Mouse (Mus musculus) olfactory bulb, adult 2 months (tissue): Measurements from ENCODE around the gene Pax8. TPM values are rescaled to one million over a fixed set of nuclear protein-coding genes. Genes with fewer than 3 reads are reported as not detected.

ENCODE experiments used
- H3K27ac ChIP-seq: fragments of 200-500 bp; 2 replicates; pipeline ENCODE4 v1.5.1; 2012; ENCODE audit warnings: low read depth, low read length; ENCODE audit not compliant: insufficient read depth
- H3K4me1 ChIP-seq: fragments of 200-500 bp; 2 replicates; pipeline ENCODE4 v1.6.1; 2012; ENCODE audit warnings: low read length; ENCODE audit not compliant: control insufficient read depth, insufficient read depth
- H3K4me3 ChIP-seq: fragments of 200-500 bp; 2 replicates; pipeline ENCODE4 v1.5.1; 2012; ENCODE audit warnings: mild to moderate bottlenecking, low read depth, low read length, moderate library complexity; ENCODE audit not compliant: insufficient read depth
- CTCF ChIP-seq: fragments of 200-500 bp; IDR thresholded peaks from 2 replicates; pipeline ENCODE4 v1.5.1; 2012; ENCODE audit warnings: low read depth, mild to moderate bottlenecking, low read length, moderate library complexity; ENCODE audit not compliant: insufficient read depth
- POLR2A ChIP-seq: fragments of 200-500 bp; IDR thresholded peaks from 2 replicates; pipeline ENCODE4 v1.6.1; 2012; ENCODE audit warnings: mild to moderate bottlenecking, low read depth, low read length, moderate library complexity; ENCODE audit not compliant: insufficient read depth
- WGBS: fragments of 180-500 bp; shearing (Covaris S2); methylation state at CpG from one replicate; pipeline ENCODE4 v1.1.7; 2018; 5-methylcytosine and 5-hydroxymethylcytosine counted together
- polyA plus RNA-seq: library from polyadenylated mRNA; stranded (reverse); fragments of >200 nt; gene quantifications from 2 replicates; pipeline ENCODE4 v1.2.4, GENCODE M21; 2012; ENCODE audit warnings: low replicate concordance; ENCODE audit not compliant: missing spikeins, insufficient read depth, insufficient read length

Pax8 gene
- polyA plus RNA-seq, 1 experiment, result not detected

DNA sequence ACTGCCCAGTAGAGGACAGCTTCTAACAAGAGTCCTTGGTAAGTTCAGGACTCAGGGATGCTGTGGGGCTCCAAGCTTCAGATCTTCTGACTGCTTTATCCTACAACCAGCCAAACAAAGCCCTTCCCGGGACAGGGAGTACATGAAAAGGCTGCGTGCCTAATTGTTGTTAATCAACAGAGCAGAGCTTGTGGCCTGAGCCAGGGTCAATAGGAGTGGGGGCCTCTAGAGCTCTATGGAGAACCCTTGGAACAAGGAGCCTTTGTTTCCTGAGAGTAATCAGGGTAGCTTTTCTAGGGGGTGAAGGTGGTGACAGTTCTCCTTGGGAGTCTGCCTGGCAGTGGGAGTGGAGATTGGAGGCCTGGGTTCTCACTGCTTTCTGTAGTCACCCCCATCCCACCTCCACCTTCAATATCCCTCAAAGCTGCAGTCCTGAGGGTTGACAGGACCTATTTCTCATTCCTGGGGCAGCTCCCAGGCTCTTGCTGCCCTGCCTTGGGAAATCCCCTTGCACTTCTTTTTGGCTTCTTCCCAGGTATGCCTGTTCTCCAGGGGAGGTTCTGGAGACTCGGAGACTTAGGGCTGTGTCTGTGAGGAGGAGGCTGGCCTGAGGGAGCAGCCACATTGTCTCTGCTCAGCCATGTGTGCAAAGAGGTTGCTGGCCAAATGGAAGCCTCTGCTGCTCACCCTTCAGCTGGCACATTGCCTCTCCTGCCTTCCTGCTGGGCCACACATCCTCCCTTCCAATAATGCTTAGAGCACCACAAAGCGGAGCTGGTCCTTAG is 67.5 kb downstream of the Pax8 start:
- no peak overlapping the region for H3K27ac ChIP-seq
- H3K4me3 ChIP-seq, result no peak overlapping the region
- whole genome bisulfite sequencing, result 67% methylated on average over 4 of the region's 4 CpGs
- TF ChIP-seq CTCF (no peak), POLR2A (no peak)
- peaks cover 6% of the 10 kb centered on the region; the same call in 1 of the 2 replicates for H3K4me1 ChIP-seq

GRCm38 (mm10) chr2:24405345-24406012 is 69.9 kb downstream of the Pax8 start:
- TF ChIP-seq POLR2A (no peak), CTCF (peak; percentile 62; the same call in 1 of the 2 replicates)
- WGBS, result 10% methylated on average over 23 of the region's 23 CpGs
- no peak overlapping the region for H3K27ac ChIP-seq
- peak overlapping the region; percentile 17 for H3K4me3 ChIP-seq
- peaks cover 6% of the 10 kb centered on the region; the same call in 1 of the 2 replicates for H3K4me1 ChIP-seq

- Histone ChIP-seq H3K4me1 (peaks cover 6% of the 10 kb centered on the region; the same call in 1 of the 2 replicates), H3K4me3 (no peak overlapping the region), H3K27ac (no peak overlapping the region)
- TF ChIP-seq POLR2A (no peak), CTCF (no peak)
- 91% methylated on average over 3 of the region's 3 CpGs for WGBS
Observed at GRCm38 (mm10) chr2:24400711-24401110, 74.7 kb downstream of the Pax8 start.

DNA sequence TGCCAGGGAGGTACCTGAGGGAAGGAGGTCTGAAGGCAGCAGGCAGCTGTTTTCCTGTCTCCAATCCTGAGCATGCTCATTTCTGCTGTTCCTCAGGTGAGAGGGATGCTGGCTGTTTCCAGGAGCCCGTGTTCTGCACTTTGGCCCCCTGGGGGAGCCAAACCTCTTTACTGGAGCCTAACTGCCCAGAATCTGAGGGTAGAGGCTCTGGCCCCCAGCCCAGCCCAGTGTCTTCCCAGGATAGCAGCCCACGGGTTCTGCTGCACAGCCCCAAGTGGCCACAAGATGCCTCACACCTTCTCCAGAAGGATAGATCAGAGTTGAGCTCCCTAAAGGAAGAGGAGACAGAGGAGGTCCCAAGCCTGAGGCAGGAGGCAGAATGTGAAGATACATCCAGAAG is 78.3 kb downstream of the Pax8 start:
- Histone ChIP-seq H3K27ac (no peak overlapping the region), H3K4me1 (no peaks in the 10 kb centered on the region), H3K4me3 (no peak overlapping the region)
- no peak for TF ChIP-seq CTCF
- TF ChIP-seq POLR2A, result no peak
- 16% methylated on average over 2 of the region's 2 CpGs for WGBS

DNA sequence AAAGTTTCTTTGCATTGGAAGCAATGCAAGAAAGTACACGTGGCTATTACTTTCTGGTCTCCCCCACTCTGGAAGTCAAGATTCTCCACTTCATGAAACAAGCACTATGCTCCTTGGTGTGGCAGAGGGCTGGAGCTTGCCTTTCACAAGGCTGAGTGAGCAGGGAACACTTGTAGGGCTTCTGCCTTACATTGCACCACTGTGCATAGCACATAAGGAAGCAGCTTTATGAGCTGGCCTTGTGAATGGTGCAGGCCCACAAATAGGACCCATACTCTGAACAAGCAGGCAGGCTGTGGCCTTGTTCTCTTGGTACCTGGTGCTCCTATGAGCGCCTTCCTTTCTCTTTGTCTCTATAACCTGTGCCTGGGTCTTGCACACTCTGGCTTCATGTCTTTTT is 82.1 kb downstream of the Pax8 start:
- Histone ChIP-seq H3K4me1 (no peaks in the 10 kb centered on the region), H3K27ac (no peak overlapping the region), H3K4me3 (no peak overlapping the region)
- WGBS, result 92% methylated on average over 2 of the region's 2 CpGs
- no peak for TF ChIP-seq POLR2A
- TF ChIP-seq CTCF, result no peak

- whole genome bisulfite sequencing, result 87% methylated on average over 4 of the region's 4 CpGs
- H3K27ac ChIP-seq, result no peak overlapping the region
- TF ChIP-seq CTCF, result no peak
- TF ChIP-seq POLR2A, result no peak
Observed at GRCm38 (mm10) chr2:24387361-24388283, 87.8 kb downstream of the Pax8 start.

GRCm38 (mm10) chr2:24386964-24387320 is 88.5 kb downstream of the Pax8 start:
- Histone ChIP-seq H3K4me1 (no peaks in the 10 kb centered on the region), H3K4me3 (no peak overlapping the region), H3K27ac (no peak overlapping the region)
- WGBS, result 91% methylated on average over 2 of the region's 2 CpGs
- TF ChIP-seq CTCF, result no peak
- no peak for TF ChIP-seq POLR2A

More at GRCm38 (mm10) chr2:24387361-24388283, 87.8 kb downstream of the Pax8 start:
- H3K4me3 ChIP-seq, result no peak overlapping the region
- no peaks in the 10 kb centered on the region for H3K4me1 ChIP-seq

- H3K27ac ChIP-seq, result no peak overlapping the region
- no peaks in the 10 kb centered on the region for H3K4me1 ChIP-seq
- no peak overlapping the region for H3K4me3 ChIP-seq
- TF ChIP-seq CTCF (no peak), POLR2A (no peak)
- WGBS, result 92% methylated on average over 21 of the region's 21 CpGs
Observed at GRCm38 (mm10) chr2:24386158-24386963, 89.0 kb downstream of the Pax8 start.
